Comparison of ENCODE assay signal across 20 mouse cellular contexts in genomic region chr3:63340110-63340509, GRCm38 (mm10).
"Had no signal": no experiment of that assay in that cellular context is flagged by ENCODE, and none has a peak within 500 bp of the region (broad histone marks: within the 10 kb centered on the region; RNA-seq: fewer than 3 reads in every experiment).

No protein-coding gene starts in this region.

- H3K27ac ChIP-seq: lung, embryonic 15.5 days; macrophage; midbrain, embryonic 13.5 days; midbrain, embryonic 15.5 days; neural tube, embryonic 12.5 days; stomach, embryonic 15.5 days; stomach, postnatal 0 days had no signal

- ATAC-seq: lung, postnatal 0 days; midbrain, embryonic 13.5 days; midbrain, embryonic 15.5 days had no signal

- H3K9ac ChIP-seq: lung, embryonic 15.5 days; midbrain, embryonic 13.5 days; midbrain, embryonic 15.5 days; neural tube, embryonic 12.5 days; stomach, embryonic 15.5 days had no signal

- H3K9me3 ChIP-seq: lung, embryonic 15.5 days; megakaryocyte, embryonic 14.5 days; midbrain, embryonic 13.5 days; midbrain, embryonic 15.5 days; neural tube, embryonic 12.5 days; stomach, embryonic 15.5 days had no signal

- DNase-seq: lung, adult 2 months; lung, postnatal 14 days; lung, postnatal 36 days; retina, postnatal 1 day; right cerebral cortex, adult 18-20 months; right cerebral cortex, postnatal 25 days; right cerebral cortex, postnatal 4 days; thymus, adult 2 months; thymus, postnatal 25 days; thymus, postnatal 4 days had no signal

- H3K4me1 ChIP-seq: lung, embryonic 15.5 days; megakaryocyte, embryonic 14.5 days; midbrain, embryonic 13.5 days; midbrain, embryonic 15.5 days; neural tube, embryonic 12.5 days; stomach, embryonic 15.5 days had no signal

- H3K4me2 ChIP-seq: lung, embryonic 15.5 days; midbrain, embryonic 11.5 days; midbrain, embryonic 13.5 days; midbrain, embryonic 15.5 days; neural tube, embryonic 12.5 days; stomach, embryonic 15.5 days had no signal

- H3K4me3 ChIP-seq: lung, embryonic 15.5 days; megakaryocyte, embryonic 14.5 days; midbrain, embryonic 13.5 days; midbrain, embryonic 15.5 days; neural tube, embryonic 12.5 days; stomach, embryonic 15.5 days had no signal

- H3K27me3 ChIP-seq: lung, embryonic 15.5 days; megakaryocyte, embryonic 14.5 days; midbrain, embryonic 13.5 days; midbrain, embryonic 15.5 days; neural tube, embryonic 12.5 days; stomach, embryonic 15.5 days had no signal

- H3K36me3 ChIP-seq: lung, embryonic 15.5 days; midbrain, embryonic 13.5 days; midbrain, embryonic 15.5 days; neural tube, embryonic 12.5 days; stomach, embryonic 15.5 days had no signal
